Mouse (Mus musculus) CD4-positive helper T cell, adult 2 months (primary cell): ENCODE results near the gene Olfr786.

Source experiments
- DNase-seq: peaks from one replicate; pipeline ENCODE4 v3.0.0-alpha.2; 2012; ENCODE audit warnings: low read depth, missing footprints, low spot score

Gene Olfr786

DNA sequence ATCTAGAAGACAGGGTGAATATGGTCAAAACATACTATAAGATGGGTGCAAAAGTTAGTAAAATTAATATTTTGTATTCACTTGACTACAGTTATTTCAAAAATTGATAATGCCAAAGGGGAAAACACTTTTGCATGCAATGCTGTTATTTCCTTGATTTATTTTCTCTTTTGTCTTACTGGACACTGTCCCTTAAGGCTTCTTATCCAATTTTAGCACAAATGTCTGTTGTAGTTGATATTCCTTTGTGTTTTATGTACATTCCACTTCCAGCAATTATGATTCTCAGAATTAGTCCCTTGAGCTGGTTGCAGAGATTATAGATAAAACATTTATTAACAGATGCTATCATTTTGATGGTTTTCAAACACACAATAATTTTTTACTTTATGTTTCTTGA is at the start of gene Olfr786:
Gene Olfr786 (plus strand): TSS at position 301 of the 400 bp plus-strand sequence.
- no peak for DNase-seq

DNA sequence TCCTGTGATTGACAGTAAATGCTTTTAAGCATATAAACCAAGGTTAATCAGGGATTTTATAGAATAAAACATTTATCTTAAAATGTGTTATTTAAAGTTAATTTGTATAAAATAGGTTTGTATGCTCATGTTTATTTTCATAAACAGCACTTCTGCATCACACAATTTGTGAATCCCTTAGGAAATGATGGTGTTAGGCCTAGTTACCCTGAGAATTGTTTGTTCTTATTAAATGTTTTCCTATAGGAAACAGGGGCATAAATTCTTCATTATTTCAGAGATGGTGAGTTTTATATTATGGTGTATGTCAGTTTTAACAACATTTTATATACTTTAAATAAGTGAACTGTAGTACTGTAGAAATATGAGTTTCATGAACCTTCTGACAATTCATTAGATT is 43.3 kb upstream of the Olfr786 start, which contains the start of gene Olfr784:
Gene Olfr784 (plus strand): TSS at position 301 of the 400 bp plus-strand sequence.
- no peak for DNase-seq

DNA sequence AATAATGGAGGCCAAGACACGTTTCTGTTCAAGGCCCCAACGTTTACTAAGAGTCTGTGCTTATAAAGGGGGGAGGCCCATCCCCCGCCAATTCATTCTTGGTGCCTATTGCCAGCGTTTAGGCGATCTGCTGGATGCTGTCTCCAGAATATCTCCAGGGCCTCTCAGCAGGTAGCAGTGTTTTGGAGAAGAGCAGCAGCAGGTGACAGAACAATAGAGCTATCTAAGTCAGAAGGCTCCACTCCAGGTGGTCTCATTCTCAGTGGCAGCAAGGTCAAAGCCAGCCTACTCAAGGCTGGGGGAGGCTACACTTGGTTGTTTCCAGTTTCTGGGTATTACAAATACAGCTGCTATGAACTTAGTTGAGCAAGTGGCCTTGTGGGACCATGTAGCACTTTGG is 26.2 kb upstream of the Olfr786 start:
- no peak for DNase-seq

DNA sequence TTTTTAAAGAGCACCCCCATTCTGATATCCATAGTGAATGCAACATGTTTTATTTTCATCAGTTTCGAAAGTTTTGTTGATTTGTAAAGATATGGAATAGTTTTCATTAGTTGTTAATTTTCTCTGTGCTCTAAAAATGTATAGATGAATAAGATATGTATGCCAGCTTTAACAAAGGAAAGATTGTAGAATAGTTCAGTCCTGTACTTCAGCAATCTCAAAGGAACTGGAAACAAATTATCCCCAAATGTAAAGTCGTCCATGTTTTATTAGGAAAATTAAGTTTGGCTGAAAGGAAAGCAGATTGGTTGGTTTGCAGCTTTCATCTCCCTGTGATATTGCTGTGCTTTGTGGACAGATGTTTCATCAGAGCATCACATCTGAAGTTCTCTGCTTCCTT is 22.0 kb upstream of the Olfr786 start, which contains the start of gene Olfr785:
Gene Olfr785 (plus strand): TSS at position 301 of the 400 bp plus-strand sequence.
- DNase-seq: no peak

DNA sequence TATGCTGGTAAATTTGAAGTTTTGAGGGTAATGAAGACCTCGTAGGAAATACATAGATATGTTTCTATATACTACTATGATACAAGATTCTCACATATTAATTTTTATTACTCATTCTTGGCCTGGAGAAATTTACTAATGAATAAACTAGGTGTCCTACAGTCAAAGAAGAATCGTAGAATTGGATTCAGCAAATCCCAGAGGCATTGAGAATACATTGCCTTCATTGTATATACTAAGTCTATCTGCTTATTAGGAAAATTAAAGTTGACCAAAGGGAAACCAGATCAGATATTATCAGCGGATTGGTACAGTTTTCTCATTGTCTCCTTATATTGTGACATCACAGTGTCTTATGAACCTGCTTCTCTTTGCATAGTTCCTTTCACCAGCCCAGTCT is 34.5 kb downstream of the Olfr786 start, which contains the start of gene Olfr787:
Gene Olfr787 (plus strand): TSS at position 301 of the 400 bp plus-strand sequence.
- no peak for DNase-seq

DNA sequence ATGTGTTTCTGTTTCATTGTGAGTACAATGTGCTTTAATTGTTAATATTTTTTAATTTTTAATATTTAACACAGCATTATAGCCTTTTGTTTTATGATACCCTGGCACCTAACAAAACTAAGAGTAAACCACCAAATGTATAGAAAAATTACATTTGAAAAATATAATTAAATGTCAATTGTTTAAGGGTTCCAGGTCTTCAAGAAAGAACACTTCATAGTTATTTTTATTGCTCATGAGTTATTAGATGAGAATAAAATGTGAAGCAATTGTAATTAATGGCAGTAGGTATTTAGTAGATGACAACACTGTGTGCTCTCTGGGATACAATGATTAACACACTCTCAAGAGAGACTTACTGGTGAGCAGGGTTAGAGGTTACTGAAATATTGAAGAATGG is 43.6 kb downstream of the Olfr786 start, which contains the start of gene Olfr788:
Gene Olfr788 (plus strand): TSS at position 301 of the 400 bp plus-strand sequence.
- DNase-seq: no peak

DNA sequence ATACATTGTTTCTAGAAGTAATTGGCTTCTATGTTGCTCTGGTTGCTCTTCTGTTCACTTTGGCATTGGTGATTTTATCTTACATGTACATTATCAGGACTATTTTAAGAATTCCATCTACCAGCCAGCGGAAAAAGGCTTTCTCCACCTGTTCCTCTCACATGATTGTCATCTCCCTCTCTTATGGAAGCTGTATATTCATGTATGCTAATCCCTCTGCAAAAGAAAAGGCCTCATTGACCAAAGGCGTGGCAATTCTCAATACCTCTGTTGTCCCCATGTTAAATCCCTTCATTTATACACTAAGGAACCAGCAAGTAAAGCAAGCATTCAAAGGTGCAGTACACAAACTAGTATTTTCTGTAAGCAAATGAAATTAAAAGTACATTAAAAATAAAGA is 46.1 kb downstream of the Olfr786 start:
- no peak for DNase-seq

DNA sequence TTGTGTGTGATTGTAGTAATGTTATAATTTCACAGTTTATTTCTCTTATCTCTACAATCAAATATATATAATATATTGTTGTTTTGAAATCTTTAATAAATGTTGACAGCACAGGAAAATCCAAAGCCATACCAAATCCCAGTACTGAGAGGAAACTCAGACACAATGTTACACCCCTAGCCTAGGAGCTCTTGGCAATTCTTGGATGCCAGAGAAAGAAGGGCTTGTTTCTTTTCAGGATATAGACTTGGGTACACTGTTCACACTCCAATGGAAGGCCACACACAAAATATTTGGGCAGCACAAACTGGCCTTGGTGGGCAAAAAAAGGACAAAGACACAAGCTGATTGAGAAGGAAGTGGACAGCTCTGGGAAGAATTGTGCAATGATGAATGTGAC is 46.6 kb downstream of the Olfr786 start:
- DNase-seq: no peak

DNA sequence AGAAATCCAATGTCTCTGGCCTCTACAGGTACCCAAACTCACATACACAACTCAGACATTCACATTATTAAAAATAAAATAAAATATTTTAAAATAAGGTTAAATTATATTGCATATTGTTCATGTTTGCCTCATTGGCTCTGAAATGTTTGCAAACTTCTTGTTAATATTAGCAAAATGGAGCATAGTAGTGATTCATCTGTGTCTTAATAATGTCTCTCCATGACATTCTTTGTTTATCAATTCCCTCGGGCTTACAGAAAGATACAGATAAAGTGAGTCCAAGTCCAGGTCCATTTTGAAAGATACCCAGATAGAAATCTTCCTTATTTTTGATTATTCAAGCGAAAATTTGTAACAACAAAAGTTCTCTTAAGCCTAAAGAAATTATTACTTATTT is 57.3 kb downstream of the Olfr786 start, which contains the start of gene Olfr789:
Gene Olfr789 (plus strand): TSS at position 301 of the 400 bp plus-strand sequence.
- DNase-seq: no peak
